Mouse (Mus musculus): ENCODE measurements around the gene Pex26.

The Pex26 gene

DNA sequence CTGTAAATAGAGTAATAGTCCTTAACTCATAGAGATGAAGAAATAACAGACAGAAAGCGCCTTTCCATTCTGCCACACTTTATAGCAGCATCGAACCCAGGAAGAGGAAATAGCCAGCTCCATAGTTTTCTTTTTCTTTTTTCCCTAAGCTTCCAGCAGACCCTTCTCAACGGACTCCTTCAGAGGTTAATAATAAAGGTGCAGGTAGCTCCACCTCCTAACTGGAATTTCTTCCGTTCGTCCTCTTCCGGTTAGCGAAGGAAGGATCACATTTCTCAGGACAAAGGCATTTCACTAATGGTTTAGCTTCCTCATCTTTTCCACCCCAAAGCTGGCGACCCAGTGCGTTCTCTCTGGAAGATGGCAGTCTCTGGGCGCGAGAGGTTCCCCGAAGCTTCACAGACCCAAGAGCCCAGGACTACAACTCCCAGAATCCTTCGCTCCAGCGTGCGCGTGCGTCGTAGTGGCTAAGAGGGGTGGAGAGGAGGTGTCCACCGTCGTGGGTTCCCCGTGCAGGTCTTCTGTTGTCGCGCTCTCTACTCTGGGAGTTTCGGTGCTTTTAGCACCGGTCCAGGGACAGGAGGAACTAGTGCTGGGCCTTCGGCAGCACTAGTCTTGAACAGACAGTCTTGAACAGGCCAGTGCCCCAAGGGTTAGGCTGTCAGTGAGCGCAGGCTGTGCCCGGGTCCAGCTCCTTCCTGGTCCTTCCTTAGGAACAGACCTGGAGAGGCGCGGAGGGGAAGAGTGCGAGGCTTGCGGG, at the start of gene Pex26:
Gene Pex26, plus strand, starts transcription at position 254 of the 760 bp plus-strand sequence.
- DNase-seq = peak; percentile 99

DNA sequence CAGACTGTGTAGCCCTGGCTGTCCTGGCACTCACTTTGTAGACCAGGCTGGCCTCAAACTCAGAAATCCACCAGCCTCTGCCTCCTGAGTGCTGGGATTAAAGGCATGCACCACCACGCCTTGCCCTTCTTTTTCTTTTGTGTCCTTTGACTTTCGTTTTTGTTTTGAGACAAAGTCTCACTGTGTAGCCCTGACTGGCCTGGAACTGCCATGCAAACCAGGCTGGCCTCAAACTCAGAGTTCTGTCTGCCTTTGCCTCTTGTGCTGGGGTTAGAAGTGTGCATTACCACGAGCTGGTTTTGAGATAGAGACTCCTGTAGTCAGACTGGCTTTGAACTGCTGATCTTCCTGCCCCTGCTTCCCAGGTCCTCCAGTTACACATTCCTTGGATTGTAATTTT, 49.2 kb upstream of the Pex26 start:
- no peak for DNase-seq

DNA sequence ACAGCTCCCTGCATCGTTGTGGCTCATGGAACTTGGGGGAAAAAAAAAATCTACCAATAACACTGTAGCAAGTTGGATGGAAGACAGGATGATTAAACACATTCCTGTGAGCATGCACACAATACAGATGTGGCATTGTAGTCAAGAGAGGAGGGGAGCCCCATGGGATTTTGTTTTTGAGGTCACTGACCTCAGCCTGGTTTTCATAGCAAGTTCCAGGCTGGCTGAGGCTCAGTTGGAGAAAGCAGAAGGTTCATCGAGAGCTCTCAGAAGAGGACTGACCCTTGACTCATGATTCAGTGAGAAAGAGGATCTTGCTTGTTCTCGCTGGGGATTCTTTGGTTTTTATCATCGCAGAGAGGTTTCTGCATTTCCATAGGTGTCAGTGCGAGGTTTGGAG, 48.6 kb upstream of the Pex26 start:
- DNase-seq = no peak

DNA sequence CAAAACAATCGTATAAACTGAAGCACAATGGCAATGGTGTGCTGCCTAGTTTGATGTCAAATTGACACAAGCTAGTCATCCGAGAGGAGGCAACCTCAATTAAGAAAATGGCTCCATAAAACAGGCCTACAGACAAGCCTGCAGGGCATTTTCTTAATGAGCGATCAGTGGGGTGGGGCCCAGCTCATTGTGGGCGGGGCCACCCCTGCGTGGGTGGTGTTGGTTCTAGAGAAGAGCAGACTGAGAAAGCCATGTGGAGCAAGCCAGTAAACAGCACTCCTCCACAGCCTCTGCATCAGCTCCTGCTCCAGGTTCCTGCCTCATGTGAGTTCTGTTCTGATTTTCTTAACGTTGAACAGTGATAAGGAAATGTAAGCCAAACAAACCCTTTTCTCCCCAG, 46.2 kb upstream of the Pex26 start:
- no peak for DNase-seq

DNA sequence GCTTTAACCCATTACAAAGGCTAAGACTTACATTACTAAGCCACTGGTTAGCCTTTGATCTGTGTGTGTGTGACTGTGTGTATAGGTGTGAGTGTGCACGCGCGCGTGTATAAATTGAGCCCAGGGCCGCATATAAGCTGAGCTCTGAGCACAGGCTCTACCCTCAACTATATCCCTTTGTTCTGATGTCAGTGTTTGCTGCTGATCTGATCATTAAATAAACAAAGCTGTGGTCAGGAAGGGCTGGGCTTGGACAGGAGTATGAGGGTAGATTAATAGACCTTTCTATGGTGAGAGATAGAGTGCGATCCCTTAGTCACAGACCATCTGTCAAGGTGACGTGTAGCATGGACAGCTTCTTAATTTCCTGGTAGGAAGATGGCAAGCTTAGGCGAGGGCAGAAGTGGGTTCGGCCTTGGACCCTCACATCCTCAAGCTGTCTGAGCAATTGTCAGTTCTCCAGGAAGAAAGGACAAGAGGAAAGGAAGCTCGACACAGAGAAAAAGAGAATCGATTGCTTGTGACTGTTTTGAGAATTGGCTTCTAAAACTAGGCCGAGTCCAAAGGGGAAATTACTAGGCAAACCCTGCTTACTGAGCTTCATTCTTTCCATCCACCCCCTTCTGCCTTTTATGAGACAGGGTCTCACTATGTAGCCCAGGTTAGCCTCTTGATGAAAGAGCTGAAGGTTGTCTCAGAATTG, 45.0 kb upstream of the Pex26 start:
- no peak for DNase-seq

DNA sequence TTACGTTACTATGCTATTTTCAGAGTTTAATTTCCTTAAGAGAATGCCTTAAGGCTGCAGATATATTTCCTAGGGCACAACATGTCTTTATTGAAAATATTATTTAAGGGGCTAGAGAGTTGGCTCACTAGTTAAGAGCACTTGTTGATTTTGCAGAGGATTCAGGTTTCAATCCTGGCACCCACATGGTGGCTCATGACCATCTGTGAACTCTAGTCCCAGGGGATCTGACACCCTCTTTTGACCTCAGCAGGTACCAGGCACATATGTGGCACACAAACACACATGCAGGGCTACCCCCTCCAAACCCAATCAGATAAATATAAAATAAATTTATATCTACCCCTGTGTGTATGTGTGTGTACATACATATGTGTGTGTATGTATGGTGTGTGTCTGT, 44.2 kb upstream of the Pex26 start:
- DNase-seq = no peak

DNA sequence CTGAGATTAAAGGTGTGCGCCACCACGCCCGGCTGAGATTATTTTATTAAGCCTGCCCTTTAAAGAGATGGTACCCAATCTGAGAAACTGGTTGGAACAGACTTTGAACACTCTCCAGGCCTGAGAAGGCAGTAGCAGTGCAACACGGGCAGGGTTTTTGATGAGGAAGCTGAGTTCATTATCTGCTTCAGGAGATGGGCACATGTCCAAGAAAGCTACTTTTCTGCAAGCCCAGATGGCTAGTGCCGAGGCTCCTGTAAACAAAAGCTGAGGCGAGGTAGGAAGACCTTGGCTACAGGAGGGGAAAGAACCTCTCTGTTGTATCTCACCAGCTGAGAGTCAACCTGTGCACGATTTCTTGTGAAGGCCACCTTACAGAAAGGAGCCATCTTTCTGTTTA, 41.2 kb upstream of the Pex26 start:
- no peak for DNase-seq

DNA sequence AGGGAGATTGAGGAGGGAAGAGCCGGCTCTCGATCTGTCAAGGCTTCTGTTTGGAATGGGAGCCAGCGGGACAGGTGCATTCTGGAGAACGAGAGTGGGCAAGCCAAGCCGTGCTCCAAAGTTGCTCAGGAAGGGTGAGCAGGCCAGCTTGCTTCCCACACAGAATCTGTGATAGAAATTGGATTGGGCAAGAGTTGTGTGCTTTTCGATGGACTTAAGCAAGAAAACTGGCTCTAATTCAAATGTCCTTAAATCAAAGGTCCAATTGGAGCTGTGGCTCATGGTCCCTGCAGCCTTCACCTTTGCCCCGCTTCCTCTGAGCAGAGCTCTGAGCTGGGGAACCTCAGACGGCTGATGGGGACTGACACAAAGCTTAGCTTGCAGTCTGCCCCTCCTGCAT, 40.0 kb upstream of the Pex26 start:
- DNase-seq = peak; percentile 96

DNA sequence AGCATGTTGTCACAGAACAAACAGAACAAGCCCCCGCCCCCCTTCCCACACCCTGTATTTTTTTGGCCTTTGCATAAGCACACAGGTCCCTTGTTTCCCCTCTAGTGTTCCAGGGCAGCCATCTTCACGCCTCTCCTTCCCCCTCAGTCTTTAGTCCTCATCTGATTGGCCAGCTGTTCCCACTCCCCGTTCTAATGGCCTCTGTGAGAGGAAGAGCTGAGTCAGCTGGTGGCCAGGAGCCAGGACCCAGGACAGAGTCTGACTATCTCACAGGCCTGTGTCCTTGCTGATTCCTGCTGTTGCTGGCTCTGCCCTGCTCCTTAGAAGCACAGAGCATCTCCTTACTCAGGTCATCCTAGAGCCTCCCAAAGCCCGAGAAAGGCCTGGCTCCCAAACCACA, 39.4 kb upstream of the Pex26 start:
- DNase-seq = peak; percentile 97

DNA sequence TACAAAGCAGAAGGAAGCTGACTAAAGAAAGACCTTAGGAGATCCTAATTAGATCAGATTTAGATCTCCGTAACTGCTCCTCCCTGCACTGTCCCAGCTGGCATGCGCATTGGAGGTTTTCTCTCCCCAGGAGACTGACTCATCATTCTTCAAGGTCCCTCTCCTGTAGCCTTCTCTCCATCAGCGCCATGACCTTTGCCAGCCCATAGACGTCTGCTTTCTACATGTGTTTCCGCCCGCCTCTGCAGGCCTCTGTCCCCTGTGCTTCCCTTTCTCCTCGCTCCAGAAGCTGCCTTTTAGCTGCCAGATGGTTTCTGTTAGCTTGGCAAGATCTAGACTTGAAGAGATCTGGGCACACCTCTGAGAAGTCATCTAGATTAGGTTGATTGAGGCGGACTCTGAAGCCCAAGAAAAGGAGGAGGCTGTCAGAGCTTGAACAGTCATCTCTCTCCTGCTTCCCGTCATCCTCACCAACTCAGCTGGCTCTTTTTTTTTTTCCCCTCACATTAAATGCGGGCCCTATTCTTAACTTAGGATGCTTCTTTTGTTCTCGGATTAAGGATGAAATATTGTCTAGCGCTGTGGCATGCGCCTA, 38.4 kb upstream of the Pex26 start:
- DNase-seq = no peak

DNA sequence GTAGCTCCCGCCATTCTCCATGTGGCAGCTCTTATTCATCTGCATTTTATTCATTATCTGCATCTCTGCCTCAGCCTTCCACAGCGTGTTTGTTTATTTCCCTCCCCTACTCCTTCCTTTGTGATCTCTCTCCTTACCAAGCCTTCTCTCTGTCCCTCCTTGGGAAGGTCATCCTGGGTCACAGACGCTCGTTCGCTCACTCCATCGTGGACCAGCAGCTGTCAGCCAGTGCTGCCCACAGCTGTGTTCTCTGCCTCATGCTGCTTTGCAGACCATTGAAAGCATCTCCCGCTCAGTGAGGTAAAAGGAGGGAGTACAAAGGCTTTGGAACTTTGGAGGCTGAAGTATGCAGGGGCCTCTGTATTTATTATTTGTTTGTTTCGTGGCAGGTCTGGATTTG, 37.6 kb upstream of the Pex26 start:
- DNase-seq = no peak

DNA sequence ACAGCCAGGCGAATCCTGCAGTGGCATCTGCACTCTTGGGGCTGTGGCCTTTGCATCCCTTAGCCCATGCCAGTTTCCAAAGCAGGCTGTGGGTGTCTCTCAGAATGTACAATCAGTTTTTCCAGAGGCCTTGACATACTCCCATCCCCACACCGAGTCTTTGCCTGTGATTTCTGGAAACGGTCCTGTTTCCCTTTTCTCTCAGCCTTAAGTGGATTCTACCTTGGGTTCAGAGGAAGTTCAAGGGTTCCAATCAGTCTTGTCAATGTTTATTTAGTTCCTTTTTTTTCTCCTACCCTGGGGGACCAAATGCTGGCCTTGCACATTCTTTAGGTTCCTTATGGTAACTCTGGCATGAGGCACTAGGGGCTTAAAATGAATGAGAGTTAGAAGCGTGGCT, 36.7 kb upstream of the Pex26 start:
- DNase-seq = peak; percentile 88

DNA sequence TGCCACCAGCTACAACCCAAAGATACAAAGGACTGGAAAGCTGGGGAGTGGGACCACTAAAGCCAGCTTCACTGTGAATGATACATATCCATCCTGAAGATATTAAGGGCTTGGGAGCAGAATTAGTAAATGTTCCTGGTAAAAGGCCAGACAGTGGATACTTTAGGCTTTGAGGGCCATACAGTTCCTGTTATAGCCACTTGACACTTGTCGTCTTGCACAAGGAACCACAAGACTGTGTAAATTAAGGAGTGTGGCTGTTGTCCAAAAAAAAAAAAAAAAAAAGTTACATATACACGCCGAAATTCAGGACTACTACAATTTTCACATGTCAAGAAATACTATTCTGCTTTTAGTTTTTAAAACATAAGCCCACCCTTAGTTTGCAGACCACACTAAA, 35.1 kb upstream of the Pex26 start:
- no peak for DNase-seq

DNA sequence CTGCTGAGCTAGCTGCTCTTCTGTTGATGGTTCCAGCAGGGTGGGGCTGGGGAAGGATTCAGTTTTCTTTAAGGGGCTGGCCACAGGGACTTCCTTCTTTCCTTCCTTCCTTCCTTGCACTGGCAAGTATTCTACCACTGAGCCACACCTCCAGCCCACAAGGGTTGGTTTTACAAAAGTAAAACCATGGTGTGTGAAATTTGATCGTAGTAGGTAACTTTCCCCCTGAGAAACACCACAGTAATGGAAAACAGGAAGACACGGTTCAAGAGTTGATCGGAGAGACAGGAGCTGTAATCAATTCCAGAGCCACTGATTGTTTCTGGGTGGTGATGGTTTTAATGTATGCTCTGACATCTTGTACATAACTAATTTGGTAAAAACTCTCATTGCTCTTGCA, 34.0 kb upstream of the Pex26 start:
- no peak for DNase-seq

DNA sequence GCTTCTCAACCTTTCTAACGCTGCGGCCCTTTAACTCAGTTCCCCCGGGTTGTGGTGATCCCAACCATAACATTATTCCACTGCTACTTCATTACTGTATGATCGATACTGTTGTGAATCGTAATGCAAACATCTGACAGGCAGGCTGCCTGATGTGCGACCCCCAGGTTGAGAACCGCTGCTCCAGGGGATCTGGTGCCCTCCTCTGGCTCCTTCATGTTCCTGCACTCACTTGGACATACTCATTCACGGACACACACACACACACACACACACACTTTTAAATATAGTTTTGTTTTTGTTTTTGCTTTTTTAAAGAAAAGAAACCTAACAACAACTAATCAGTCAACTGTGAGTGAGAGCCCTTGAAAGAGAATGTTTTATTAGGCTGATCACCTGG, 33.3 kb upstream of the Pex26 start:
- DNase-seq = no peak

DNA sequence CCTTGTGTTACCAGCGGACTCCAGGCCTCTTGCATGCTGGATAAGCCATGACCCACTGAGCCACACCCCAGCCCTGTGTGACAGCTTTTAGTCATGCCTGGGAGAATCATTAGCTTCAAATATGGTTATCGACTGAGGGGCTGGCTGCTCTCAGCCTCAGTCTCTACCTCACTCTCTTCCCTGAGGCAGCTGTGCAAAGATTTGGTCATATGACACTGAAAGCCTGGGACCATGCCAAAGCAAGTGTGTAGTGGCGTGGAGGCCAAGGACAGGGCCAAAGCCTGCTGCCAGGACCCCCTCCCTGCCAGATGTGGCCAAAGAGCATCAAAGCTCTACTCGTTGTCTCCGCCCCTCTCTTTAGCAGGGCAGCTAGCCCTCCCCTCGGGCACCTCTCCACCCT, 31.7 kb upstream of the Pex26 start:
- peak; percentile 98 for DNase-seq

DNA sequence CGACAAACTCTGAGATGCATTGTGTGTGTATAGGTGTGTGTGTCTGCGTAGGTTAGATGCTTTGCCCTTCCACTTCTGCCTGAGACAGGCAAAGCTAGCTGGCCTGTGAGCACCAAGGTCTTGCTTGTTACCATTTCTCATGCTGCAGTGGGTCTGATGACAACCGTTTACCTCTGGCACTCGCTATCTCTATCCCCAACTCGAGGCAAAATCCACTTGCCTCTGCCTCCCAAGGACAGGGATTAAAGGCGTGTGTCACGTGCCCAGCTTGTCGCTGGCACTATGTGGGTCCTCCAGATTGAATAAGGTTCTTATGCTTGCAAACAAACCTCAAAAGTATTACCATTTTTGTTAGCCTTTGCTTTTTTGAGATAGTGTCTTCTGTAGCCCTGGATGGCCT, 30.3 kb upstream of the Pex26 start:
- DNase-seq = no peak

DNA sequence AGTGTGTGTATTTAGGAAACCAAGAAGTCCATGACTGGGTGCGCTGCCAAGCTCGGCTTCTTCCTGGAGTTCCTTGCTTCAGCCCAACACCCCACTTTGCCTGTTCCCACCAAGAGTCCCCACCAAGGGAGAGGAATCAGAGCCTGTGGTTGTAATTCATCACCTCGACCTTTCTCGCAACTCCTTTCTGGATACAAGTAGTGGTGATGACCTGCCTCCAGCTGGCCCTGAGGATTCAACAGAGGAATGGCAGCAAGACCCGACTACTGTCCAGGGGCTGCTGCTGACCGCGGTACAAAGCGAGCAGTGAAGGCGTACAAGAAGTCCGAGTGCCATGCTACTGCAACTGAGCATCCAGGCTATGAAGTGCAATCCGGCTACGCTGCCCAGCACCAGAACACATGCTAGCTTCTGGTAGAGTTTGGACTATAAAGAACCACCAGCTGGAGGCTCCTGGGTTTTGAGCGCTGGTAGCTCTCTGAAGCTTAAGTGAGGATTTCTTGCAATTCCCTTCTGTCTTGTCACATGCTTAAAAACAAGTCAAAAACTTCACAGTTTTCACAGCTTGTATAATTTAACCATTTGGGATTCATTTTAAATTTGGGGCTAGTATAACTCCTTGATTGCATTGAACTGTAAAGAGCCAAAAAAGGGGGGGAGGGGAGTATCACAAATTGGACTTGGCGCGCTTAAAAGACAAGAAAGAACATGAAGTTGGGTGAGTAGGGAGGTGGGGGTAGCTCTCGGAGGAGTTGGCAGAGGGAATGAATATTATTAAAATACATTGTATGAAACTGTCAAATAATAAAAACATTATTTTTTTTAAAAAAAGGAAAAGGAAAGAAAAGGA, 28.8 kb upstream of the Pex26 start:
- peak; percentile 90 for DNase-seq

DNA sequence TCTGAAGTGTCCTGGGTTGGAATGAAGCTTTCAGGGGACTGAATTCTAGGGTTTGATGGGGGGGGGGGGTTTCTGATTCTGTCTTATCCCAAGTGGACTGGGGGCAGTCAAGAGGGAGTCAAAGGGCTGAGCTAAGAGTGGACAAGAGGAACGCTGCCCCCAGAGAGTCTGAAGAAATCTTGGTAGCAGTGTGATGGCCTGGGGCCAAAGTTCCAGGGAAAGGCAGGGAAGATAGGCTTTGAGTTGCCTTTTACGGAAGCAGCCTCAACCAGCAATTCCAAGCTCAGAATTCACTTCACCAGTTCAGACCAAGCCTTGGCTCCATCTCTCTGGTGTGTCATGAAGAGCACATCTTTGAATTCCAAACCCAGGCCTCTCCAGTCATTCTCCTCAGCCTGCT, 27.4 kb upstream of the Pex26 start:
- DNase-seq = peak; percentile 96

DNA sequence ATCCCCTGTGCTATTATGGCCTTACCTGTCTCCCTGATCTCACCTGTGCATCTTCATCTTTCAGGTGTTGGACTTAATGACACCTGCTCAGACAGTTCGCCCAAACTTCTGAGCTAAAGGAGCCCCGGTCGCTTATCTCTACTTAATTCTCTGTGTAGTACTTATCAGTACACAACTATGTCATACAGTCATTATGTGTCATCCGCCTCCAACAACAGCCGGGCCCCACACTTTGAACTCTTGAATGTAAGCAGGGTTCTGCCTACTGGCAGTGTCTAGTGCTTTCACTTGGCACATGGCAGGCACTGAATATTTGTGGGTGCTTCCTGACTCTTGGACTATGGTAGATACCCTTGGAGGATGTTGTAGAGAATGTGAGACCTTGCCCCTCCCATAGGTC, 23.9 kb upstream of the Pex26 start:
- no peak for DNase-seq

DNA sequence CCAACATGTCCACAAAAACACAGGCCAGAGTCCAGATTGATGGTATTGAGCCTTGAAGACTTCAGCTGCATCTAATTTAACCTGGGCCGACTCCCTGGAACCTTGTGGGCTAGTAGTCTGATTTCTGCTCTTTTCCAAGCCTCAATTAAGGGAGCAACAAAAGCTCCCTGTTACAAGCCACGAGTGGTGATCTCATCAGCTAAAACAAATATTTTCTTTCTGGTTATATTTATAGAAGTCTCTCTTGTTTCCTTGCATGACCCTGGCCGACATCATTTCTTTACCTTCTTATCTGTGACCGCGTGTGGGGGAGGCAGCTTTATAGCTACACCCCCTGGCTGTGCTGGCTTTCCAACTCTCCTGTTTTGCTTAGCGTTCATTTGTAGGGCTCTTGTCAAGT, 23.3 kb upstream of the Pex26 start:
- DNase-seq = no peak

DNA sequence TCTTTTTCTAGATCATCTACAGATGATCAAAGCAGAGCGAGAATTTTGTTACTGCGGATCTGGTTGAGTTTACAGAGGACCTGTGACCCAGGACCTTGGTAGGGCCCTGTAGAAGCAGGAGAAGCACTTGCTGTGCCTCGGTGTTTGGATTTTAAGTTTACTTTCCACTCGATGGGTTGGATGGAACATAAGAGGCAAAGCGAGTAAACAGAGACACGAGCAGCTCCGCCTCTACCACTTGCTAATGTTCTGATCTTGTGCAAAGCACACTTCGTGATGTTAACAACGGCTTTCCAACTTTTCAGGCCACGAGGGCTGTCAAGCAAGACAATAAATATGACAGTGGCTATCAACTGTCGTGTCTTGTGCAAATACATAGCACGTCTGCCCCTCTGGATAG, 20.9 kb upstream of the Pex26 start:
- no peak for DNase-seq

DNA sequence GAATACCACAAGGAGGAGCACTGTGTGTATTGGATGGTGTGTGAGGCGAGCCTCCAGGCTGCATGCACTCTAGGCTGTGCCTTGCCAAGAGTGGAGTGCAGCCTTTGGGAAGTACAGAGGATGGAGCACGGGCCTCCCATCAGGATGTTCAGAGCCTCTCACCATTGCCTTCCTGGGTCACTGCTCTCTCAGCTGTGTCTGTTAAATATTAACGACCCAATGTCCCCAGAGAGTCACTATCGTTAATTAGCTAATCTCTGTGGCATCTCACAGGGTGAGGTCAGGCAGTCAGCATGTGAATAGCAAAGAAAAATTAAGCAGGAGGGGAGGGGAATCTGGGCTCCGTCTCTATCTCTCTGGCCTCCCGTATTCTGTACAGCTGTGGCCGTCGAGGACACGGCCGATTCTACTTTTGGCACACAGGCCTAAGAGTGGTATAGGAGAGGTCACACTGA, 17.3 kb upstream of the Pex26 start:
- DNase-seq = no peak

All from heart, adult 11 months (tissue).